Mouse (Mus musculus) liver, adult 2 months (tissue): ENCODE measurements at regions not wholly inside any gene's neighbourhood (a gene's known extent, or its start where the extent isn't known, plus 50 kb on each side); places are given as distances from the start of the nearest gene placed in this dataset.

ENCODE experiments used
- CTCF ChIP-seq: fragments of 200-500 bp; IDR thresholded peaks from 2 replicates; pipeline ENCODE4 v1.5.1; 2011; ENCODE audit warnings: low read depth, low read length, control low read depth
- POLR2A ChIP-seq: fragments of 200-500 bp; IDR thresholded peaks from 2 replicates; pipeline ENCODE4 v1.6.1; 2011; ENCODE audit warnings: low read length, control low read depth; ENCODE audit not compliant: insufficient read depth; ENCODE audit errors: extremely low read depth

DNA sequence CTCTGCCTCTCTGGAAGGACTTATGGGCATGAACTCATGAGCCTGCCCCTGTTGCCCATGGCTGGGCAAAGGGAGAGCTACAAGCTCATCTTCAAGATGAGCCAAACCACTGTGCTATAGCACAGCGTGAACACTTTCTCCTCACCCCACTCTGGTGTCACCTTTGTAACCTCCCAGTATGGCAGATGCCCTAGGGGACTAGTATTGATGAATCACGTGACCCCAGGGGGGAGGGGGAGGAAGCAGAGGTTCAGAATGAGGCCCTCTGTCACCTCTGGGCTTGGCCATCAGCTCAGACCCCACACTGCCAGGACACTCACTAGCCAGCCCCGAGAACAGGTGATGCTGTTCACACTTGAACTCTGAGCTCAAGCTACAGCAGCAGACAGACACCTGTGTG is 421.9 kb downstream of the Ptpru start:
- TF ChIP-seq CTCF = no peak
- TF ChIP-seq POLR2A = no peak
